Mouse (Mus musculus) lung, postnatal 14 days (tissue): ENCODE measurements at regions not wholly inside any gene's neighbourhood (a gene's known extent, or its start where the extent isn't known, plus 50 kb on each side); places are given as distances from the start of the nearest gene placed in this dataset.
A peak's percentile ranks its signal among the peaks of the same experiment; 100 is the strongest.

Experiments used
- DNase-seq: peaks from one replicate; pipeline ENCODE4 v3.0.0; 2021

DNA sequence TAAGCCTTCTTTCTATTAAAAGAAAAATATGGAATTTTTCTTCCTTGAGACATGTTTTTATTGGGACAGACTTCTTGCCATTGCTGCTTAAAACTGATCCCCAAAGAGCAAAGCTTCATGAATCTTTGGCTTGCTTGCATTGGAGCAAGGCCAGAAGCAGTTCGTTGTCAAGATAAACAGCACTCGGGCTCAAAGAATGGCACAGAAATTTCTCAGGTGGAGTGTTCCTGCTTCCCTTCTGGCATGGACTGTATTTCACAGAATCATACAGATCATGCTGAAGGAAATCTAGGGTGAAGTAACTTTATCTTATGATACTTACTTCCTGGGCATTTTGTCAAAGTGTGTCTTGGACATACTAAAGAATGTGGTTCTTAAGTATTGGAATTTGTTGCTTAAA, 77.0 kb upstream of the Mmadhc start:
- peak; percentile 8 for DNase-seq

DNA sequence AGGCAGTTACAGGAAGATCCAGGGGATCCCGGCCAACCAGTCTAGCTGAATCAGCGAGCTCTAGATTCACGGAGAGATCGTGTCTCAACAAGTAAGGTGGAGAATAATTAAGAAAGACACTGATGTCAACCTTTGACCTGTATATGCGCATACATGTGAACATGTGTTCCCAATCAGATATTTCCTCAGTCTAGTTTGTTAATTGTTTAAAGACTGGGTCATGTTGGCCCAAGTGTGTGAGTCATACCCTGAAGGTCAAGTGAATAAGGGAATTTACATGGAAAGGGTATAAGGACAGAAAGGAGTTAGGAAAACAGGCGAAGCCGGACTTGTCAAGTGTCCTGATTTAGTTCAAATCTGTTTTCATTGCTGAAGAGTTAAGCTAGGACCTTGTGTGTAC, 76.4 kb upstream of the Mmadhc start:
- DNase-seq, result no peak

DNA sequence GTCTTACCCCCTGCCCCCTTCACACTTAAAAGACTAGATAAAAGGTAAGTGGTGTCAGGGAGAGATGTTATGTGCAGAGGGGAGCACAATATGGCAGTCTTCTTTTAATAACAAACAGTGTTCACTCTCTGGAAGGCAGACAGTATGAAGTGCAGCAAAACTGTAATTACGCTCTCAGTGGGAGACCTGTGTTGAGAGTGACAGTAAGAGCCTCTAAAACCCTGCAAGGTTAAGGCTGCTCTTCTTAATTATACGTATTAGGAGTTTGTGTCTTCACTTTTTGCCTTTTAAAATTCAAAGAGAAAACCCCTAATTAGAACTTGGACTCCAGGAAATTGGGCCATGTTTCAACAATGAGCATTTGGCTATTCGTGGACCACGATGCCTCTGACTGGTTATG, 72.2 kb upstream of the Mmadhc start:
- no peak for DNase-seq

DNA sequence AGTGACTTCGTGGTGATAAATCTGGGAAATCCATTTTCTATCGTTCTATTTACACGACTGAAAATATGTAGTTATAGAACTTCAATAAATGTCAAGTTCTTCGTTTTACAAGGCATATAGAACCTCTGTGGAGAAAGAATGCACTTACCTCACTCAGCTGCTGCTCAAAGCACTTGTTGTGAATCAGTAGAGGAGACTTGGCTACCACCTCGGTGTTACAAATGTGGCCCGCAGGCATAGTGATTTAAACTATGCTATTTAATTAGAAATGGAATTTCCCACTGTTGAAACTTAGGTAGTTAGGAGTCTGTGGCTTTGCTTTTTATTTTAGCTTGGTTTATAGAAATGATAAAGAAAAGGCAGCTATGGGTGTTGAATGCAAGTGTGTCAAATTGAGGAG, 71.8 kb upstream of the Mmadhc start:
- DNase-seq, result no peak

DNA sequence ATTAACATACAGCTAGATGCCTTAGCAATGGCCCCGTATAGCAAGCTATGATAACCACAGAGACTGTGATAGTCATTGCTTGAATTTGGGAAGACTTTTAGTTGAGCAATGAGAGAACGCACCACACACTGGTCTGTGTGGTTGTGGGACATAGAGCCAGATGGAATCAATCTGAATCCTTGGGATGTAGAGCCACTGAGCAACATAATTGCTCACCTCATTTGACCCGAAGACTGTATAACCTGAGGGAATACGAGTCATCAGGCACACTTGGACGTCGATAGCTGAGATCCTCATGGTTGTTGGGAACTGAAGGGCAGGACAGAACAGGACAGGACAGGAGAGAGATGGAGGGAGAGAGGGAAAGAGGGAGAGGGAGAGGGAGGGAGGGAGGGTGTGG, 68.6 kb upstream of the Mmadhc start:
- DNase-seq, result no peak

DNA sequence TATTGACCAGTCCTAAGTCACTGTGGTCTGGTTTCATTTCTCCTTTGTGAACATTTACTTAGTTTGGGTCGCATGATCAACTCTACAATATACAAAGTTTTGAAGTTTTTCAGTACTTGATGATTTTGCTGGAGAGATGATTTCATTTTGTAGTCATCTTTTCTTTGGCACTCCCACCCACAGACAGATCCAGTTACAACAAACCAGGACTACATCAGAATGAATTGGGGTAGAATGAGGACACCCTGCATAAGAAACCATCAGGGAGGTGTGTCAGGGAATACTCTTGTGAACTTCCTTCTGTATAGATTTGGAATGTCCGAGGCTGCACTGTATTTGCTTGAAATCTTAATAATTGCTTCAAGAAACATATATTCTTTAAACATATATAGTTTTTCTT, 59.5 kb upstream of the Mmadhc start:
- DNase-seq, result no peak

DNA sequence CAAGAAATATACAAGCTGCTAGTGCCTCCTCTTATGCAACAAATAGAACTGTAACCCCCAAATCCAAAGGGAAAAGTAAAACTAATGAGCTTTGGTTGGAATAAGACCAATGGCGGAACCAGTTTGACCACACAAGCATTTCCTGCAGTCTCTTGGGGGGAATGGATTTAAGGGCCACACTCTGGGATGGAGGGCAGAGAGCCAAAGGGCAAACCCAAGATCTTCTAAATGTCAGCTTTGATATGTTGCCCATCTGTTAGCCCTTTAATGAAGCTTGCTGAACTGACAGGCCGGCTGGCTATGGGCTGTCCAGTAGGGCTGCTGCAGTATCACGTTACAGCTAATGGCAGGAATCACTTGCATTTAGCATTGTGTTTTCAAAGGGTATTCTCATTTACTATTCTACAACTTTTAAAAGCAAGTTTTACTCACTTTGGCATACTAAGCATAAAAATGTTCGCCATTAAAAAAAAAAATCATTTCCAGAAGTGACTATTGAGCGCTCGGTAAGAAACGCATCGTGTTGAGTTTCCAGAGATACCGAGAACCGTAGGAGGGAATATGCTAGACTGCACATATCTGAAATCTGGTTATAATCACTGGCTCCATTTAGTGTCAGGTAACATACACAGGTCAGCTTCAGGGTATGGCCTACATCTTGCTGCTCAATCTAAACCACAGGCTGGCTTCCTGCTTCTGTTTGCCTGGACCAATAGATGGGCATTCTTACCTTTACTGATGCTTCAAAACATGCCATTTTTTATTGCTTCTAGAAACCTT, 51.1 kb upstream of the Mmadhc start:
- DNase-seq, result no peak
